Mouse (Mus musculus): Measurements from ENCODE around the gene Pla2g5.
A peak's percentile ranks its signal among the peaks of the same experiment; 100 is the strongest.
"Not testable (repeated sequence)": the region's sequence is repeated elsewhere in the genome, so short reads cannot be mapped to it uniquely, and the experiment has no call there.

The Pla2g5 gene

DNA sequence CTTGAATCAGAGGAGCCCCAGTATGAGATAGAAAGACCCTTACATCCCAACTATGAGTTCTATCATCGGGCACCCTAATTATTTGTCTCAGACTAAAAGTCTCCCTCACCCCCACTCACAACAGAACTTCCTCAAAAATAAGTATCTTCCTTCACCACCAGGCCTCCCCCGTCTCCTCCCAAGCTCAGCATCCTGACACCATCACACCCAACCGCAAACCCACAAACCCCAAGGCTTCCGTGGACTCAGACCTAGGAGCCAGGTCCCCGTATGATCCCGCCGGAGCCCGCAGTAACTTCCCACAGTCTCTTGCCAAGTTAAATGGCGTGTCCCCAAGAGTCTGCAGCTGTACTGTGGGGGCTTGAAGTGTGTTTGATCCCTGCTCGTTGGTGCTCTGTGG, 5.7 kb downstream of the Pla2g5 start:
- no peak for DNase-seq (ENCODE audit: low read depth, low spot score)

DNA sequence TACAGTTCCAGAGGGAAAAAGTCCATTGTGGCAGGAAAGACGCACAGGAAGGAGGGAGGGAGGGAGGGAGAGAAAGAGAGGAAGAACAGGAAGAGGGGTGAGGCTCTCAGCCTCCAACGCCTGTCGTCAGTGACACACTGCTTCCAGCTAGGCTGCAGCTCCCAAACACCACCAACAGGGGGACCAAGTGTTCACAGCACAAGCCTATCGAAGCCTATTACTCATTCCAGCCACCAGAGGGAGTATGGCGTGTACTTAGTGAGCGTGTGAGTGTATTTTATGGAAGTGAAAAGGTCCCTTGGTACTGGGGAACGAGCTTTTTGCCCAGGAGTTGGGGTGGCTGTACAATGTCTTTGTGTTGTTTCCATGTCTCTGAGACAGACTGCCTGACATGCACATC, 6.8 kb downstream of the Pla2g5 start:
- DNase-seq (ENCODE audit: low read depth, low spot score): peak; percentile 26

DNA sequence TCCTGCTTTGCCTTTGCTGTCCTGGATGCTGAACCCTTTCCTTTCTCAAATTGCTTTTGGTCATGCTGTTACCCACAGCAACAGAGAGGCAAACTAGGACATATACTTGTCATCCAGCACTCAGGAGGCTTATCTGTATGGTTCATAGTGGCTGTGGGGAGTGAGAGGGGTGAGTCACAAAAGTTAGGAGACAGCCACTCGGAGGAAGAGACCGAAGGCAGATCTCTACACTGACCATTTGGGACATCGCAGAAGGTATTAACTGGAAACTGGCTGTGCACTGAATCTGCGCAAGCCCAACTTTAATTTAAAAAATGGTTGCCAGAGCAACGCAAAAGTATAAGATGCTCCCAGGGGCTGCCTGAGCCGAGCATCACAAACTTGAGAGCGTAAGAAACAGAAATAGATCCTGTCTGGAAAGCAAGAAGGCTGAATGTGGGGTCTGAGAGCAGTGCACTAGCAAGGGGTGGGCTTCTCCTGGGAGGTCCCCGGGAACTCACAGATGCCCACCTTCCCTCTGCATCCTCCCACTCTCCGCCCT, 8.1 kb downstream of the Pla2g5 start:
- DNase-seq (ENCODE audit: low read depth, low spot score): no peak

DNA sequence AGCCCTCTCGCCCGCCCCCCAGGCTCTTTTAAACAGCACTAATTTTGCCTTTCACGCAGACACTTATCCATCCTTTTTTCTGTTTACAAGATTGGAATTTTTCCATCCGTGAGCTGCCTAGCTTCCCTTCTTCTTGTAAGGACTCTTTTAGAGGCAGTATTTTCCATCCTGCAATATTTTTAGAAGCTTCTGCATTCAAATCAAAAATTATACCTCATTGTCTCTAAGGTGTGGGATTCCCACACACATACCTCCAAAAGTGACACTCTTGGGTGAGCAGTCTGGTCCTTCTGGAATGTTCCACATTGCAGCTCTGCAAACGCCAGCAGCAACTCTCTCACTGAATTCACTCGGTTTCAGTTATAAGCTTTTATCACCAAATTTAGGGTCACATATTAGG, 10.3 kb downstream of the Pla2g5 start:
- DNase-seq (ENCODE audit: low read depth, low spot score): no peak

DNA sequence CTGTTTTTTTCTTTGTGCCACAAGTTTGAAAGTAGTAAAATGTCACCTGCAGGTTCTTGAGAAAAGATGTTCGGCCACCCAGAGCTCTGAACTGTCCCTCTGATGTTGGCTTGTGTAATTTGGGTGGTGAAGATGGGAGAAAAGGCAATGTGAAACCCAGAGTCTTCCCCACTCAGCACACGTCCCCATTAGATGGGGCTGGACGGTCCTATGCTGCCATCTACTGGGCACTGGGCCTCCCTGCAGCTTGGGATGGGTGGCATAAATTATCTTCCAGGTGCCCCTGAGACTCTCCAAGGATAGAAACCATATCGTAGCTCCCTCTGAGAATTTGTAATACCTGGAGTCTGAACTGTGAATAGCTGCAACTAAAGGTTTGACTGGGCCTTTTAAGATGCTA, 11.8 kb downstream of the Pla2g5 start:
- DNase-seq (ENCODE audit: low read depth, low spot score): peak; percentile 11

DNA sequence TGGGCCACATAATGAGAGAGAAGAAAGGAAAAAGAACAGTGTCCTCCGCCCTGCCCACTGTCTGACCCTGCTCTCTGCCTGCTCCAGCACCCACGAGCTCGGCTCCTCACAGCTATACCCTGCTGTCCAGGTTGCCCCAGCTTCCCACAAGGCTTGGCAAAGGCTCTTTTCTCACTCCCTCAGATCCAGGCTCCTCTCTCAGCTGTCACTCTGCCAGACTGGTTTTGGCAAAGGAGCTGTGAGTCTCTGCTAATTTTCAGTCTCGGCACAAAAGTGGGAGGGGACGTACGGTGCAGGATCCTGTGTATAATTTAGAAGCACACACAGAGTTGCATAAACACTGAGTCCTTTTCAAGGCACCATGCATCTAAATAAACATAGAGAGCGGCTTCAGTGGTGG, 21.9 kb downstream of the Pla2g5 start:
- DNase-seq (ENCODE audit: low read depth, low spot score): no peak

DNA sequence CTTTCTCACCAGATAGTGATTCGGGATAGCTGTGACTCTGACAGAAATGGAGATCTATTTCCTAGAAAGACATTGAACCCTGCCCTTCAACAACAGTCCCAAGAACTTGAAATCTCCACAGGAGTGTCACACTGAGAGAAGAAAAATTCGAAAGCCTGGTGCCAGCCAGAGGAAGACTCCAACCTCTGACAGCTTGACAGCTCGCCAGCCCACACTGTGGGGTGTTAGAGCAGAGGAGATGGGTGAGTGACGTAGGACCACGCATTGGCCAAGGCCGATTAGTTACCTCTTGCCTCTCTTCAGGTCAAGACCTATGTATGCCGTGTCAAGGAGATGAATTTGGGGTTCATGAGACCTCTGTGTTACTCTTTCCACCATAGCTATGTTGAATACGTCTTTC, 22.6 kb downstream of the Pla2g5 start:
- no peak for DNase-seq (ENCODE audit: low read depth, low spot score)

DNA sequence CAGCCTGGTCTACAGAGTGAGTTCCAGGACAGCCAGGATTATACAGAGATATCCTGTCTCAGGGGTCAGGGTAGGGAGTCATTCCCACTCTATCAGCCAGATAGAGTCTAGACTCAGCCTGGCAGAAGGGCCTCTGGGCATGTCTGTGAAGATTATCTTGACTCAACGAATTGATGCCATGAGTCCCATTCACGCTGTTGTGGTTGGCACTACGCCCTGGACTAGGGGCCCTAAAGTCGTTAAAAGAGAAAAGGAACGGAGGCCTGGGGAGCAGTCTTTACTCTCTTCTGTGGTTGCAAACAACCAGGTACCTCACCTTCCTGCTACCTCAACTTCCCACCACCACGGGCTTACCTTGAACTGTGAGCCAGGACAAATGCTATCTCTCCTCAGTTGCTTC, 23.5 kb downstream of the Pla2g5 start:
- no peak for DNase-seq (ENCODE audit: low read depth, low spot score)

DNA sequence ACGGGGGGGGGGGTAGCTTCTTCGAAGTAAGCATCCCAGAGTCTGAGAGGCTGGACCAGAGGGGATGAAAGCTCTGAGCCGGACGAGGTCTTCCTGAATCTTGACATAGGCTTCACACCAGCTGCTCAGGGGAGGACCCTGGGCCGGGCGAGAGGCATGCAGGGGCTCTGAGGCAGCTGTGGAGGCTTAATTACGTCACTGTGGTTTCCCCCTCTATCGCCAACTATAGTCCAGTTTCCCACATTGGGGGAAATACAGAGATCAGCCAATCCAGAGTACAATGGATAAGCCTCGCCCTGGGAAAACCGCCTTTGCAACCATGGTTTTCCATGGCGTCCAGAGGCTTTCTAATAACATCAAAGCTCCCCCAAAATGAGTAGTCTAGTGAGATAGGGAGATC, 36.1 kb downstream of the Pla2g5 start:
- no peak for DNase-seq (ENCODE audit: low read depth, low spot score)

DNA sequence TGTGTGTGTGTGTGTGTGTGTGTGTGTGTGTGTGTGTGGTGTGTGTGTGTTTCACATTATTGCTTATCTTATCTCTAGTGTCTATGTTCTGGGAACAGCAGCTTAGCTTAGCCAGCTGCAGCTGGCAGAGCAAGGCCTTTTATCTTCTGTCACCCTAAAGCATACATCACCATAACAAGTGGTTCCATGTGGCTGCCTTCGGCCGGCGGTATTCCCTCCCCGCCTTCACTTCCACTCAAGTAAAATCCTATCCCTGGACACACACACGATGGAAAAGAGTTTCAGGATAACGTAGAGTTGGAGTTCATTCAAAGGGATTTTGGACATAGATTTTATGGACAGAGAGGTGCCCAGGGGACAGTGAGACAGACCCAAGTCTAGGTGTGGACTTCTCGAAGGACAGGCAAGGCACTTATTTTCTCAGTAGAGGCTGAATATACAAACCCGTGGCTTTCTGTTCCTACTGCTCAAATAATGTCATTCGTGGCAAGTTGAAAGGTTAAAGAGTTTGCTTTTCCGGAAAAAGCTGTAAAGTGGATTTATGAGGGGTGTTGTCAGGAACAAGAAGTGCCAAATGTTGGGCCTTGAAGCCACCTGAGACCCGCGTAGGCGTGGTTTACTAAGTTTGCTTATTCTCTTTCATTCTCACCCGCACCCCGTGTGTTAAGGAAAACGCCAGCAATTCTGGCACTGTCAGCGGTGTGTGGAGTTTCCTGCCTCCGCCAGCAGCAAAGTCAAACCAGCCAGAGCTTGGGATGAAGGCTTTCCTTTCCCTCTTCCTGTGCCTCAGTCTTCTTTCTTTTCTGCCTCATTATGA, 37.3 kb downstream of the Pla2g5 start:
- no peak for DNase-seq (ENCODE audit: low read depth, low spot score)

DNA sequence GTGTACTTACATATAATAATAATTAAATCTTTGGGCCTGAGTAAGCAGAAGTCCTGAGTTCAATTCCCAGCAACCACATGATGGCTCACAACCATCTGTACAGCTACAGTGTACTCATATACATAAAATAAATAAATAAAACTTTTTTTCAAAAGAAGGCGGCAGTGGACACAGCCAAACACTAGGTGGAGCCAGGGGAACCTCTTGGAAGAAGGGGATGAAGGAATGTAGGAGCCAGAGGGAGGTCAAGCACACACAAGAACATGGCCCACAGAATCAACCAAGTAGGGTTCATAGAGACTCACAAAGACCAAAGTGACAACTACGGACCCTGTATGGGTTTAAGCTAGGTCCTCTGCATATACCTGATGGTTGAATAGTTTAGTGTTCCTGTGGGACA, 38.6 kb downstream of the Pla2g5 start:
- no peak for DNase-seq (ENCODE audit: low read depth, low spot score)

DNA sequence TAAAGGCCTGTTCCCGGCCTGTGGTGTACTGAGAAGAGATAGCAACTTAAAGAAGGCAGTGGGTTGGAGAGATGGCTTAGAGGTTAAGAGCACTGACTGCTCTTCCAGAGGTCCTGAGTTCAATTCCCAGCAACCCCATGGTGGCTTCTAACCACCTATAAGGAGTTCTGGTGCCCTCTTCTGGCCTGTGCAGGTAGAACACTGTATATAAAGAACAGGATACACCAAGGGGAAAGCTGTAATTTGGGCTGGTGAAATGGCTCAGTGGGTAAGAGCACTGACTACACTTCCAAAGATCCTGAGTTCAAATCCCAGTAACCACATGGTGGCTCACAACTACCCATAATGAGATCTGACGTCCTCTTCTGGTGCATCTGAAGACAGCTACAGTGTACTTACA, 39.1 kb downstream of the Pla2g5 start:
- not testable (repeated sequence) for DNase-seq (ENCODE audit: low read depth, low spot score)

DNA sequence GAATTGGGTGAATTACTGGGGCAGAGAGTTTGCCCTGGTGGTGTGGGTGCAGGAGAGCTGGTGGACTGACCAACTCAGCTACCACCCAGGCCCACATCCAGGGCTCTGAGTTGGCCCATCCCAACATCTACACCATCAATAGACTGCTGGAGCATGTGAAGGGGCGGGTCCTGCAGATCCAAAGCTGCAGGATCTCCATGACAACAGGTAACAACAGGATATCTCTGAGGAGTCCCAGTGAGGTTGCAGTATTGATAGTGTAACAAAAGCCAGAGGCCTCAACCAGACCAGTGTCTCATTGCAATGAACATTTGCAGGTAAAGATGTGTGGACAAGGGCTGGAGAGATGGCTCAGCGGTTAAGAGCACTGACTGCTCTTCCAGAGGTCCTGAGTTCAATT, 42.2 kb downstream of the Pla2g5 start:
- DNase-seq (ENCODE audit: low read depth, low spot score): no peak

DNA sequence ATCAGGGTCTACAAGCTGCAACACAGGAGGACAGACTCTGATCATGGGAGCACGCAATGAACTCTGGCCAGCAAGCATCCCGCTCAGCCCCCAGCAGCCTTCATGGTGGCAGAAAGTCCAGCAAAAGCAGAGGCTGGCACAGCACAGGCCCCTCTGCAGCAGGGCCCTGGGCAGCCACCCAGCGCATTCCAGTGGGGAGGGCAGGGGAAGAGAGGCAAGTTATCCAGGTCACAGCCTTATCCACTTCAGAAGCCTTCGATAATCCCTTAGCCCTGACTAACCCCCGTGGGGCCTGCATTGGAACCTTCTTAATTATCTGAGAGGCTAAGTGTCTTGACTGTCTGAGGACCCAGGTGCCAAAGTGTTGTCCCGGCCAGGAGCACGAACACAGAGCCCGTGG, 44.2 kb downstream of the Pla2g5 start:
- DNase-seq (ENCODE audit: low read depth, low spot score): no peak

DNA sequence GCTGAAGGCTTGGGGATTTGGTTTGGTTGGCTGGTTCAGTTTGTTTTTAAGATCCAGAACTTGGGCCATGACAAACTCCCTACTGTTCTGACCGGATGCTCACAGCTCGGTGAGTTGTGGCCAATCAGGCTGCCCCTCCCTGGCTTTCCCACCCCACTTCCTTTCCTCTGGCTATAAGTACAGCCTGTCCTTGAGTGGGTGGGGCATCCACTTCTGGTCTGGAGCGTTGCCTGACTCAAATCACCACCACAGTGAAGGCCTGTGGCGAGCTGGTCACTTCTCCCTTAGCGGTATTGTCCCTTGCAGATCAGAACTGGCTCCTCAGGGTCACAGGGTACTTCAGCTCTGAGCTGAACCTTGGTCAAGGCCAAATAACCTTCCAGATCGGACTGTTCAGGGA, 45.5 kb downstream of the Pla2g5 start:
- no peak for DNase-seq (ENCODE audit: low read depth, low spot score)

DNA sequence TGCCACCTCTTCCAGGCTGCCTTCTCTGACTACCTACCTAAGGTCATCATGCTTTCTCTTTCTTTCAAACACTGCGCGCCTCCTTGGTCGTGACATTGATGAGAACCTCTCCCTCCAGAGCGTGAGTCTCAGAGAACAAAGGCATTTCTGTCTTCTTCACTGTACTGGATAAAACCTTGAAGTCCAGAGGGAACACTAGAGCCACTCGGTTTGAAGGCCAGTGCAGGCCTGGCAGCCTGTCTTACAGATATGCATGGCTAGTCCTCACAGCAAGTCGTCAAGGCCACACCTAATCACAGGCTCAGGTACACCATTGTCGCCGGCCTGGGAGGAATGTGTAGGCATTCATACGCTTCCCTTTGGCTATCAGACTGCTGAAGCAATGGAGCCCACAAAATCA, 47.1 kb downstream of the Pla2g5 start:
- no peak for DNase-seq (ENCODE audit: low read depth, low spot score)

DNA sequence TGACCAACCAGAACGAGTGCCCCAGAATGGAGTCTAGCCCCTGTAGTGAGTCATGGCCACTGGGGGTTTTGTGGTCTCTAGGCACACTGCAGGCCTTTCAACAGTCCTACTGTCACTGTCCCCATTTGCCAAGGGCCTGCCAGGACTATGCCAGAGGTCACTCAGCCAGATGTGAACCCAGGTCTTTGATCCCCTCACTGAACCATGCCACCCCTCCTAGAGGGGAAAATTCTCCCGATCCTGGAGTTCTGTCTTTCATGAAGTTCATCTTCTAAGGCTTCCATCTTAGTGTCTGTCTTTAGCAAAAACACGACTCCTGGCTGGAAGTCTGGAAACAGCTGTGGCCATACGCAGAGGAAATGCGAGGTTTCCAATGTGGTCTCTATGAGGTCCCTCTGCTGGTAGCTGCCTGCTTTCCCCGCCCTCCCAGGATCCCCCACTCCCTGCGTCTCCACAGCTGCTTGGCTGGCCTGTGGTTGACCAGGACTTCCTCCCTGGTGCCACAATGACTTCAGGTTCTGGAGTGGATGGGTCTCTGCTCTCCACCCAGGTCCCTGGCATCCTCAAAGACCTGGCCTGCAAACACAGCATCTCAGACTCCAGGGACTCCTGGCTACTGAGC, 56.3 kb downstream of the Pla2g5 start:
- no peak for DNase-seq (ENCODE audit: low read depth, low spot score)

DNA sequence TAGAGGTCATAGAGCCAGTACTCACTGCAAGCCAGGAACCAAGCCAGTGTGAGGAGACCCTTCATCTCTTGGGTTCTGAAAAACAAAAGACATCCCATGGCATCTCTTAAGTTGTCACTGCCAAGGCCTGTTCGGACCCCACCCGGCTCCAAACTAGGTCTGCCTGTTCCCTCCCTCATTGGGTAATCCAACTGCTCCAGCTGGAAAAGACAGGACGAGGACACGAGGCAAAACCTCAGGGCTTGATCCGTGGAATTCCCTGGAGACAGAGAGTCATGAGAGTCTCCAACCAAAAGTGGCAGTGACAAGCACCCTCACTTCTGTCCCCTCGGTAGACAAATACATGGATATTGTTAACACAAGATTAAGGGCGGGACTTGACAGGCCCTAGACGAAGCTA, 57.1 kb downstream of the Pla2g5 start:
- no peak for DNase-seq (ENCODE audit: low read depth, low spot score)

DNA sequence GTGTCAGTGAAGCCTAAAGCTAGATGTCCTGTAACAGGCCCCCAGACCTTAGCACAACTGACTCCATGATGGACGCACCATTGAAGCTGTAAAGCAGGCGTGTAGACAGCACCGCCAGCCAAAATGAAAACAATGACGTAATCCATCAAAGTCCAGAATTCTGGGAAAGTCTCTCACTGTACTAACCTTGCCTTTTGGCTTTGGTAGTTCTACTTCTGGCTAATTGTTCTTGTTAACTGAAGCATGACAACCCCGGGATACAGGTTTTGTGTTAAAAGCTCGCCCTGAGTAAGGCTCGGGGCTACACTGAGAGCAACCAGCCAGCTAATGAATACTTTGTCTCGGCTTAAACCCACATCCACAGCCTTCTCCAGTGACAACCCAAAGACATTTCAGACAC, 58.0 kb downstream of the Pla2g5 start:
- no peak for DNase-seq (ENCODE audit: low read depth, low spot score)

DNA sequence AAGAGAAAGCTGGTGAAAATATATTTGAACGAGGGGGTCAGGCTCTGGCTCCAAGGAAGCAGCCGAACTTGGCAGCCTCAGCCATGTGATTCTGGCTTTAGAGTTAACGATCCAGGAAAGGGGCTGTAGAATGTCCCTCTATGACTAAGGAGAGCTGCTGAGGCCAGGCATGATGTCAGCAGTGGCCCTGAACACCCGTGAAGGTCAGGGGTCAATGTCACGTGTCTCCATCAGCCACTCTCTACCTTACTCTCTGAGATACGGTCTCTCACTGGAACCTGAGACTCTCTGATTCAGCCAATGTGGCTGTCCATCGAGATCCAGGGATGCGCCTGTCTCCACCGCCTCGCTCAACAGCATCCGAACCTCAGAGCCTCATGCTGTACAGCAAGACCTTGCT, 60.4 kb downstream of the Pla2g5 start:
- DNase-seq (ENCODE audit: low read depth, low spot score): no peak

DNA sequence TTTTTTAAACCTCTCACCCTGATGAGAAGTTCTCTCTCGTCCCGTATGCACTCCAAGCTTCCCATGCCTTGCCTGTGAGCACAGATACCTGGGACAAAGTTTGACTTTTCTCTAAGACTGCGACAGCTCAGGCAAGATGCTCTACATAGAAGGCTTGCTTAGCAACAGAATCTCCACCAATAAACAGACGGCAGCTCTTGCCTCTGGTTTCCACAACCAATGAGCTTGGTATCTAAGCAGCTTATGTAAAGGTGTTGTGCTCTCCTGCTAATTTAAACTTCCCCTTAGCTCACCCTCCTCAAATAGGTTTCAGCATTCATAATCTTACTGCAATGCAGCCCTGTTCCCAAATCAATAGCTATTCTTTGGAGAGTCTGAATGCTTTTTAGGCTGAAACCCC, 61.7 kb downstream of the Pla2g5 start:
- DNase-seq (ENCODE audit: low read depth, low spot score): no peak

DNA sequence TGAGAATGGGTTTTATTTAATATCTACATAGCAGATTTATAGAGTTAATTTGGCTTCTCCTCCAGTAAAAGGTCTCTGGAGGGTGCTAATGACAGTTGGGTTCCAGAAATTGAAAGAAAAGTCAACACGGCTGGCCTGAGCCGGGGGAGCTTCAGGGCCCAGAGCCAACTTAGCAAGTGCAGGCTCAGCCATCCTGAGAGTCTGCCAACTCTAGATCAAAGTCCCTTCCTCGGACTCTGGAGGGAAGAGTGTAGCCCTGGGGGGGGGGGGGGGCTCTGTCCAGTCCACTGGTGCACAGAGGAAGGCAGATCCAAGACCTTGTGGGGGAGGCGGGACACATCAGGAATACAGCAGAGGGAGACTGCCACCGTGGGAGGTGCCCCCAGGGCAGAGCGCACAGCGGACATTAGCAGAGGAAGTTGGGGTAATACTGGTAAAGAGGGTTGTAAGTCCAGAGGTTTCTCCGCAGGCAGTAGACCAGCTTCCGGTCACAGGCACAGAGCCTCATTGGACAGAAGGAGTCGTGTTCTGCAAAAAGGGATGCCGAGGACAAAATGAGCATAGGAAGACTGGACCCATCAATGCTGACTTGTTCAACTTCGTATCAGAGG, 63.0 kb downstream of the Pla2g5 start:
- no peak for DNase-seq (ENCODE audit: low read depth, low spot score)

DNA sequence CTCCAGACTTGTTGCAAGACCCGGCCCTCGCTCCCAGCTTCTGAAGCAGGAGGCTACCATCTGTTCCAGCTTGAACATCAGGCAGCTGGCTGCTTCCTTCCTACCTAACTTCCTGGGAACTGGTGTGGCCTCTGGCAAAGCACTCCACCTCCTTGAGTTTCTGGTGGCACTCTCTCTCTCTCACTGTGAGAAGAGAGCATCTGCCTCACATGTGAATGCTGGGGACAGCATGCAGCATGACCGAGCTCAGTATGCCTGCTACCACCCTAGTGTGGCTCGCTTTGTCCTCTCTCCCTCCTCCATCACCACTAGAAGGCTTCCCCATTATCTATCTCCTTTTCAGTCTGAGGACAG, 66.1 kb downstream of the Pla2g5 start:
- DNase-seq (ENCODE audit: low read depth, low spot score): no peak
